Mouse (Mus musculus) megakaryocyte, embryonic 14.5 days (primary cell): Measurements from ENCODE around the gene Ptges3.

Experiments used
- FLI1 ChIP-seq: IDR thresholded peaks from 2 replicates; pipeline ENCODE4 v1.6.1; 2012; ENCODE audit warnings: low read length, inconsistent platforms, mixed read lengths
- GATA1 ChIP-seq: IDR thresholded peaks from 3 replicates; pipeline ENCODE4 v1.6.1; 2012; ENCODE audit warnings: mixed read lengths, low read length, inconsistent platforms, borderline replicate concordance

DNA sequence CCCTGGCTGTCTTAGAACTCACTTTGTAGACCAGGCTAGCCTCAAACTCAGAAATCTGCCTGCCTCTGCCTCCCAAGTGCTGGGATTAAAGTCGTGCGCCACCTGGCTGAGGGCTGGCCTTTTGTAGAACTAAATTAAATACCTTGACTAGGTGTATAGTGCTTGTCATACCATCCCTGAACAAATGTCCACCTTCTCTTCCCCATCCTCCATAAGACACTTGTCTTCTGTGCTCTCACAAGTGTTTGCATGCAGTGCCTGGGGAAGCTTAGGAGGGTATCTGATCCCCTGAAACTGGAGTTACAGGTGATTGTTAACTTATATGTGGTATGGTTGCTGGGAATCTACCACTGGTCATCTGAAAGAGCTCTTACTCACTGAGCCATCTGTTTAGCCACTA is 8.4 kb upstream of the Ptges3 start:
- no peak for TF ChIP-seq GATA1
- TF ChIP-seq FLI1: no peak
